Mouse (Mus musculus) embryo, embryonic 10.5 days (tissue): ENCODE data around the gene Pde2a.
"Not testable (repeated sequence)": the region's sequence is repeated elsewhere in the genome, so short reads cannot be mapped to it uniquely, and the experiment has no call there.

Source experiments
- DNase-seq: peaks from one replicate; pipeline ENCODE4 v3.0.0-alpha.2; 2015; ENCODE audit warnings: low spot score

Pde2a gene

DNA sequence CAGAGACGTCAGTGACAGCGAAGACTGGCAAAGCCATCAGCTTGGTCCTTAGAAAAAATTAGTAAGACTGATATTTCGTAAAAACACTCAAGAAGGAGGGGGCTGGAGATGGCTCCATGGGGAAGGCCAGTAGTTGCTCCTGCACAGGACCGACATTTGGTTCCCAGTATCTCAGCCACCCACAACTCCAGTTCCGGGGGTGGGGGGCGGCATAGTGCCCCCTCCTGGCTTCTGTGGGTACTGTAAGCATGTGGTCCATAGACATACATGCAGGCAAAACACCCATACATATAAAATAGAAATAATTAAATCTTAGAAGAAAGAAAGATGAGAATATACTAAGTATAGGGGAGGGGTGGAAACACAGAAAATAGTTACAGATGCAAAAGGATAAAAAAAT lies 95.0 kb downstream of the Pde2a start:
- DNase-seq = no peak

DNA sequence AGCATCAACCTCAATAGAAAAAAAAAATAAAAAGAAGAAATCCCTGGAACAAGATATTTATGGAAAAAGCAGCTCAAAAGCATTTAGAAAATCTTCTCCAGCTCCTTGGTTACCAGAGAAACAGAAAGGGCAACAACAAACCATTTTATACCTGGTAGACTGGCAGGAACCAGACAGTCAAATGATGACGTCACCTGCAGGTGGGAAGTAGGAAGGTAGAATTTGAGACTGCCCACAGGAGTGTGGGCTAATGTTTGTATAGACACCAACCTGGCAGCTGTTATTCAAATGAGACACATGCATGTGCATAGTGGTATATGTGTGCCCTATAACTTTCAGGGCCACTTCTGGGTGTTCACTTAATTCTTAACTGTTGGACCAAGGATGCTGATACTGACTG lies 100.2 kb downstream of the Pde2a start:
- no peak for DNase-seq

DNA sequence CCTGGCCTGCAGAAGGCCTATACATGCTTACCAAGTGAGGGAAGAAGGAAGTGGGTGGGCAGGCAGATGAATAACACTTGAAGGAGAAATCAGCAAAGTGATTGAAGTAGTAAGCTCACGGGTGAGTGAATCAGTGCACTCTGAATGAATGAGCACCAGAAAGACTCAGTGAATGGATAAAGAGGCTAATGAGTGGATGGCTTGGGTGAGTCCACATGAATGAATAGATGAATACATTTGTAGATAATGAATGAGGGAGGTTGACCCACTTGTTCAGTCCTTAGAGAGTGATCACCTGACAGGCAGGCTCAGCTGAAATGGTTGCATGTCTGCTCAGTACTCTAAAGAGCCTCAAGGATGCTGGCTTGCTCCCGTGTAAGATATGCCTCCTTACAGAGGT lies 101.7 kb downstream of the Pde2a start:
- DNase-seq = peak; percentile 34

DNA sequence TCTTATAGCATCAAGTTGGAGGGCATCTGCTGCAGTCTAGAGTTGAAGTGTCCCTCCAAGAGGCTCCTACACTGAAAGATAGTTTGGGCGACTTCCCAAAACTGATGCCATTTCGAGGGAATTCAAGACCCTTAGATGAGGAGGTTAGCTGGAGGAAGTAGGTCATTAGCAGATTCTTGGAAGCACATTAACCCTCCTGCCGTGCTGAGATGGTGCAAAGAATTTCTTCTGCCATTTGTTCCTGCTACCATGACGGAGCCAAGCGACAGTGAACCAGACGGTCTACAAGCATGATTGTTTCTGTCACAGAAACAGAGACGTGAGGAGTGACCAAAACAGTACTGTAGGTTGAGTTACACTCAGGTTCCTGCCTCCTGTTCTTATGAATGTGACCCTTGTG lies 105.0 kb downstream of the Pde2a start:
- DNase-seq = no peak

DNA sequence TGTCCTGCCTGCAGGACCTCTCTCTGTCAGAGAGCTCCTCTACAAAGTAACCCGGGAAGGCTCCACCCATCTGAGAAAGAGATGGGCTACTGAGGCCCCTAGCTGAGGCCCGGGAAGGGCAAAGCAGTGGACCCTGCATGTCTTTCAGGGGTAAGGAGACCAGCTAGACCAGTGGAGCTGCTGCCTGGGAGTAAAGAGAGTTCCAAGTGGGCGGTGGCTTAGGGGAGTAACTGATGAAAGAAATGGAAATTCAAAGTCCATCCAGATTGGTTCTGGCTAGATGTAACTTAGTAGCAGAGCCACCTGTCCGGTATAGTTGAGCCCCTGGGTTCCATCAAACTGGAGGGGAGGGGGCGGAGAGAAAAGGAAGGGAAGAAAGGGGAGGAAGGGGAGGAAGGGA lies 112.9 kb downstream of the Pde2a start:
- no peak for DNase-seq

DNA sequence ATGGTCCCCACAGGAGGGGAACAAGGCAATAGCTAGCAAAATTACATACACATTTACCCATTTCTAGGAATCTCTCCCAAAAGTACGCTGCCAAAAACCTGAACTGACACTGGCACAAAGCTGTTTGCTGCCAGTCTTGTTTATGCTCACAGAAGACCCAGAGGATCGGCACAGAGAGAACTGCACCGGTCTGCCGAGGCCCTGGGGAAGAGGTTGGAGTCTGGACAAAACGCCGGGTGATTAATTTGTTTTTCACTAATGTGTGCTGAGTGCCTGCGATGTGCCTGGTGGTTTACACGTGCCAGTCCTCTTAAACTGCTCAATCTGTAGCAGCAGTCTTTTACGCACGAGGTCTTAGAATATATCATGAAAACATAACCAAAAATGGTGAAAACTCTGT lies 113.6 kb downstream of the Pde2a start:
- no peak for DNase-seq

DNA sequence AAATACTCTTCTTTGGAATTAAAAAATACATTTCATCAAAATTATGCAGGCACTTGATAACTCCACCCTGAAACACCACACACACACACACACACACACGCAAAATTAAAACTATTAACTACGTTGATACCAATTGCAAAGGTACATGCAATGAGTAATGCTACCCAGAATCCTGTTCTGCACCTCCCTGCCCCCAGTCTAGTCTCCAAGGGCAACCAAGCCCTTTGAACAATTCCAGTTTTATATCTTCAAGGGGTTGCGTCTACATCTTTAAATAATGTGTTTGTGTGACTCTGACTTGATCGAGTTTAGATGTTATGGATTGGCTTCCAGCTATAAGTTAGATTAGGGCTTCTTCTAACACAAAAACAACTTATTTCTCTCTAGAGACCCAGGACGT lies 114.0 kb downstream of the Pde2a start:
- DNase-seq = no peak

DNA sequence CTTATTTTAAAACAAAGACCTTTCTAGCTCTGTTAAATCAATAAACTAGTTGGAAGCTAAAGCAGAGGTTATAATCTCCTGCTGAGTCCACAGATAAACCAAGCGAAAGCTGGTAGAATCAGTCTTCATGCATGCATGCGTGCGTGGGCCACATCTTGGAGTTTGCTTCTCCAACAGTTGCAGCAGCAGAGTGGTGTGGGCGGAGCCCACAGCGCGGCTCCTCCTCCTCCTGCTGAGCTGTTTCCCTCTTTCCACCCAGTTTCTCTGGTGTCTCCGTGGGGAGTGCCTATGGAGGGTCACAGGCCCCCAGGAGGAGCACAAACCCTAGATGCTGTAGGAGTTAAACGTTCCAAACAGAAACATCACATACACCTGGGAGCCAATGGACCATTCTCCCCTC lies 116.0 kb downstream of the Pde2a start:
- DNase-seq = no peak

DNA sequence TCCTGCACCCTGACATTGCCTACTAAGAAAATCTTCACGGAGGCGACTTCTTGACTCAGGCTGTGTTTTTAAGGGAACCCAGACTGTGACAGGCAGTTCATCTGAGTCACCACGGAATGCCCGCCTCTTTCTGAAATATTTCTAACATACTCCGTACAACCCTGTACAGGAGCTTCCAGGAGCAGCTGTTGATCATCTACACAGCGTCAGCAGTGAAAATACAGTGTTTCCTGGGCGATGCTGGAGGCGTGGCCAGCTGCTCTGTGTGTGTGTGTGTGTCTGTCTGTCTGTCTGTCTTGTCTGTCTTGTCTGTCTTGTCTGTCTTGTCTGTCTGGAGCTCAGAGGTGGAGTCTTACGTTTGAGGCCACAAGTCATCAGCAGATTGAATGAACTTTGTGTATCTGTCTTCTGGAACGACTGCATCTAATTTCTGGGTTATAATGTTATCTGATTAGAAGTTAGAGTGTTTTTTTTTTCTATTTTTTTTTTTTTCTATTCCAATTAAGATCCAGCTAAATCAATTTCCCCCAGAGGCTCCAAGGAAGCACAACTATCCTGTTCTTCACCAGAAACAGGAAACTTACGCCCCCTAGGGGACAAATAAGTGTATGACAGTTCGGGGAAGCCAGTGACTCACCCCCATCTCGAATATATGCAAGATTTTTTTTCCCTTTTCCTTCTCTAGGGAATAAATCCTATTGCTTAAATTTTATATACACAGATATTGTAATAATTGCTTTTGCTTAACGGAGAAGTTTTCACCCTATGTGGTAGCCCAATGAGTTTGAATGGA lies 116.8 kb downstream of the Pde2a start:
- DNase-seq = peak; percentile 70

DNA sequence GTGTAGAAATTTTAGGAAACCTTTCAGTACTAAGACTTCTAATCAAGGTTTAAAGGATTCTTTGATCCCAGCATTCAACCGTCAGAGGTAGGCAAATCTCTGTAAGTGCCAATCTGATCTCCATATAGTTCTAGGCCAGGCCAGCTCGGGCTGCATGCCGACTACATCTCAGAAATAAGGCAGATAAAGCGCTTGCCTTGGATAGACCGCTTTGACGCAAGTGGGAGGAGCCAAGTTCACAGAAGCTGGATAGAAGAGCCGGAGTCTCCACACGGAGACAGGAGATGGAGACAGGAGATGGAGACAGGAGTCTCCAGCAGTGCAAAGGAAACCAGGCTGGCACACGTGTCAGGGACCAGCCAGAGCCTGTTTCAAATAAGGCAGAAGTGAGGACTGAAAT lies 118.3 kb downstream of the Pde2a start:
- DNase-seq = no peak

DNA sequence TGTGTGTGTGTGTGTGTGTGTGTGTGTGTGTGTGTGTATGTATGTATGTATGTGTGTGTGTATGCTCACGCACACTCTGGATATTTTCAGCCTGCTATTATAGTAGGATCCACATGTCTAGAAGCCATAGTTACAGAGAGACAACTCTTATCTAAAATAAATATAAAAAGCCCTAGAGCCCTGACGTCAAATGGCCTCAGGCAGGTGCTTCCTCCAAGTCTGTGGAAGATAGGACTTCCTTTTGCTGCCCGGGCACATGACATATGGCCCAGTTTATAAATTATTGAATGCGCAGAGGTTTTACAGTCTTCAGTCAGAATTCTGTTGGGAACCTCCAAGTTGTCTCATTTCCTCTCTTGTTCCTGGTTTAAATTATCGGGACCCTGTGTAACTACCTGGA lies 119.2 kb downstream of the Pde2a start:
- no peak for DNase-seq

DNA sequence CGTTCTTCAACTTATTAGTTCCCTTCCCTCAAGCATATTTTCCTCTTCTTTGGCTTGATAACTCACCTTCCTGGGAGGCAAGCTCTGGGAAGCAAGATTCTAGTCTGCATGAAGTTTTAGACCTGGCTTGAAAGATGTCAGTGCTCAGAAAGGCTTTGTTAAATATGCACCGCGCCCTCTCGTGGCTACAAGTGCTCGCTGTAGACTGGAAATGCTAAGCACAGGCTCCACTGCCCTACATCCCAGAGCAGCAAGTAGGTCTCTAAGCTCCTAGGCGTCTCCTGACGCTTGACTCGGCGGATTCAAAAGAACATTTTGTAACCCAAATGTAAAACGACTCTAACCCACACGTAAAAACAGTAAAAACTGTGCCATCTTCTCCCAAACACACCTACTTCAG lies 119.6 kb downstream of the Pde2a start:
- peak; percentile 91 for DNase-seq

DNA sequence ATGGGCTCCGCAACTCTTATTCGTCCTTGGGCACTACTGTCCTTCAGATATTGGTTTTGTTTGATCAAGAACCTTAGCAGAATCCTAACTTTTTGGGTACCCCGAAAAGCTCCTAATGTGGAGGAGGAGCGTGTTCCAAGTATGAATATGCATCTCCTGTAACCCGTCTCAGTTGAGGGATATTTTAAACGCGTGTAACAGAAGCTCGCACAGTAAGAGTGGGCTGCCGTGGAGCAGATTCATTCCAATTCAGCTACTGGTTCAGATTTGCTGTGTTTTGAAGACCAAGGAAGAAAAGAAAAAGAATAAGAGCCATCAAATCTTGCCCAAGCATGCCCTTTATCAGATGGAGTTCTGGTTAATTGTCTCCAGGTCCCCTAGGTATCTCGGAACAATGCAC lies 120.2 kb downstream of the Pde2a start:
- DNase-seq = no peak

DNA sequence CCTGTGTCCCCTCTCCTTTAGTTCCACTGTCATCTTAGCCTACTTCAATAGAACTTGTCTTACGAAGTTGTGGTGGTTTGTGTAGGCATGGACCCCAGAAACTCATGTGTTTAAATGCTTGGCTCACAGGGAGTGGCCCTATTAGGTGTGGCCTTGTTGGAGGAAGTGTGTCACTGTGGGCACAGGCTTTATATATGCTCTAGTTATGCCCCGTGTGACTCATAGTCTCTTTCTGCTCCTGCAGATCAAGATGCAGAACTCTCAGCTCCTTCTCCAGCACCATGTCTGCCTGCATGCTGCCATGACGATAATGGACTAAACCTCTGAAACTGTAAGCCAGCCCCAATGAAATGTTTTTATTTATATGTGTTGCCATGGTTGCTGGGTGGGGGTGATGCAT lies 126.2 kb downstream of the Pde2a start:
- no peak for DNase-seq

DNA sequence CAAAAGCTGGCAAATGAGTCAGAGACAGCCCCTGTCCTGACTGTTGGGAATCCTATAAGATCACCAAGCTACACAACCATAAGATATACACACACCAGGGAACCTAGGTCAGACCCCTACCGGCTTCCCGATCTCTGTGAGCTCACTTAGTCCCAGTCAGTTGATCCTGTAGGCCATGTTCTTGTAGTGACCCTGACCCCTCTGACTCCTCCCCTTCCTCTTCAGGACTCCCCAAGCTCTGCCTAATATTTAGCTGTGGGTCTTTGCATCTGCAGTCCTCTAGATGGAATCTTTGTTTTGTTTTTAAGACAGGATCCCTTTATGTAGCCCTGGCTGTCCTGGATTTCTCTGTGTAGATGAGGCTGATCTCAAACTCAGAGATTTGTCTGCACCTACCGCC lies 127.8 kb downstream of the Pde2a start:
- no peak for DNase-seq

DNA sequence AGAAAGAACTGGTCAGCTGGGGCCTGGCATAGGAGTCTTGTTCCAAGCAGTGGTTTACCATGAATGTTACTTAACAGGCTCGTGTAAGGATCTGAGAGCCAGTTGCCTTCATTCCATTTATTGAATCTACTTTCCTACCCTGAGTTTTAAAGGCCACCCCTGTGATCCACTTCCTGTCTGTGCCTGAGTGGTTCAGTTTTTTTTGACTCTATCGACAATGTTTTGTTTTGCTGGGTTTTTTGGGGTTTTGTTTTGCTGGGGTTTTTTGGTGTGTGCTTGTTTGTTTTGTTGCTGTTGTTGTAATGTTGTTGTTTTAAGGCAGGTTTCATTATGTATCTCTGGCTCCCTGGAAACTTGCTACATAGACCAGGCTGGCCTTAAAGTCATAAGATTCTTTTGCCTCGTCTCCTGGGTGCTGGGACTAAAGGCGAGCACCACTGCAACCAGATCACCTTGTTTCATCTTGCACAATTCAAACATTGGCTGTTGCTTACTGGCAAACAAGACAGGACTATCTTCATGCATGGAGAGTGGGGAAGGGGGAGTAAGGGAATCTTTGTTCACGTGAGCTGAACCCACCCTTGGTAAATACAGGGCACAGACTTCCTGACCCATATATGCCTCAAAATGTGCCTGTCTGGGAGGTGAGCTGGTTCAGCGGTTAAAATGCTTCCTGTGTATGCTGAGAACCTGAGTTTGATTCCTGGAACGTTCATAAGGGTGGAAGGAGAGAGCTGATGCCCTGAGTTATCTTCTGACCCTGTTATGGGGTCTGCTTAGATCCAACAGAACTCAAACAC lies 129.4 kb downstream of the Pde2a start:
- DNase-seq = no peak

DNA sequence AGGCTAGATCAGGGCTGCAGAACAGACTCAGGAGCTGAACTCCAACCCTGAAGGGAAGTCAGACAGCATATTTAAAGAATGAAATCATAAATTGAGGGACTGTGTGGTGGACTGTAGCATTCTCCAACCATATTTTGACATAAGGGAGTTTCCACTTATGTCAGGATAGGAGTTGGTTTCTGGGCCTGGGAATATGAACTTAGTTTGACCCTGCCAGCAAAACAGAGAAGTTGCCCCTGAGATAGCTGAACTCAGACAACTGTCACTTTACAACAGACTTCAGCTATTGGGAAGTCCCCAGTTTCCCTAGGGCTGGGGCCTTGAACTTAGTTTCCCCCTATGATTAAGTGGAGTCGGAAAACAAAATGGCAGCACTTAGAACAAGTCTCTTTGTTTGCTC lies 130.0 kb downstream of the Pde2a start:
- no peak for DNase-seq

DNA sequence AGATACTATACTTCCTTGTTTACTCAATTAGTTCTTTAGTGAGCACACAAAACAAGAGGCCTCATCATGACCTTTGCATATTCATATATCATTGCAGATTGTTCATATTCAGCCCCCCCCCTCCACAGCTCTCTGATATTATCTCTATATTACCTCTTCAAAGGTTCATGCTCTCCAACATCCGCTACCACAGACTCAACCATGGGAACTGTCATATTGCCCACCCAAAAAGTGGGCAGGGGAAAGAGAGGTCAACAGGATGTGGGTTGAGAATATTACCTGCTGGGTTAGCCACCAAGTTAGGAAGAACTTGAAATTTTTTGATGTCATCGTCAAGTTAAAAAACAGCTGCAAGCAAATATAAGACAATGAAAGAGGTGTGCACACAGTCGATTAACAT lies 134.0 kb downstream of the Pde2a start:
- not testable (repeated sequence) for DNase-seq

DNA sequence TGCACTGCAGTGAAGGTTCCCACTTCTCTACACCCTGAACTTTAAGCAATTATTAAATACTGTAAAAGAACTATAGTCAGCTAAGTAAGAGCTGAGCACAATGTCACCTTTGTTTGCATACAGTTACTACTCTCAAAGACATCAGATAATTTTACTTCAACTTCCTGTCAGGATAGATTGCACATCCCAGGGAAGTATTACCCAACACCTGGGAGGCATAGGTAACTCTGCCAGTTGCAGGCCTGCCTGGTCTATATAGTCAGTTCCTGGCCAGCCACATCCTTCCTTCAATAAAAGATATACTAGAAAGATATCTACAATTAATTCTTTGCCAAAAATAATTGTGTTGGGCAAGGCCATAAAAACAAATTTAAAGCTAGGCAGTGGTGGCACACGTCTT lies 135.9 kb downstream of the Pde2a start:
- no peak for DNase-seq

DNA sequence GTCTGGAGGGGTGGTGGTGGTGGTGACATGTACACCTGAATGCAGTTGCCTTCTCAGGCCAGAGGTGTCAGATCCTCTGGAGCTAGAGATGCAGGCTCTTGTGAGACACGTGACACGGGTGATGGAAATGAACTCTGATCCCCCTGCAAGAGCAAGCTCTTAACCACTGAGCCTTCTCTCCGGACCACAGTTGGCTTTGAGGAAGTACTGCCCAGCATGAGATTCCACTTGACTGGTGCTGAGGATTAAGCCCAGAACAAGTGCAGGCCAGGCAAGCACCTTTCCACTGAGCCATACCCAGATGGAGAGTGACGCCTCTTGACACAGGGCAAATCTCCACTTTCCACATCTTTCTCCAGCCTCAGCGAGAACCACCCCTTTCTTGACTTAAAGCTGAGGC lies 137.9 kb downstream of the Pde2a start:
- not testable (repeated sequence) for DNase-seq
